Mouse (Mus musculus) NIH3T3 (cell line): ENCODE data around the gene Ogdh.
A peak's percentile ranks its signal among the peaks of the same experiment; 100 is the strongest.

ENCODE experiments used
- DNase-seq: peaks from one replicate; pipeline ENCODE4 v3.0.0-alpha.2; 2012; ENCODE audit warnings: low read depth

The Ogdh gene

DNA sequence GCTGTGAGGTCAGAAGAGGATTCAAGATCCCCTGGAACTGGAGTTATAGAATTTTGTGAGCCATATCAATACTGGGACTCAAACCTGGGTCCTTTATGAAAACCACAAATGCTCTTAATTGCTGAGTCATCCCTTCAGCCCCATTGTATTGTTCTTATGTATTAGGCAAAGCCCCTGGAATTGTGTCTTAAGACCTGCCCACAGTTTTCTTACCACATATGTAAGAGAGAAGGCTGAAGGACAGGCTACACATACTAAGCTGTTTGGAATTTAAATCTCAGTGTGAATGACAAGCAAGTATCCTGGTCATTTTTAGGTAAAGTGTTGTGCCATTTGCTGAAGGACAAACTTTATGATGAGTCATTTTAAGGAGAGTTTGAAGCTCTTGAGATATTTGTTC is 4.6 kb downstream of the Ogdh start:
- DNase-seq = no peak

DNA sequence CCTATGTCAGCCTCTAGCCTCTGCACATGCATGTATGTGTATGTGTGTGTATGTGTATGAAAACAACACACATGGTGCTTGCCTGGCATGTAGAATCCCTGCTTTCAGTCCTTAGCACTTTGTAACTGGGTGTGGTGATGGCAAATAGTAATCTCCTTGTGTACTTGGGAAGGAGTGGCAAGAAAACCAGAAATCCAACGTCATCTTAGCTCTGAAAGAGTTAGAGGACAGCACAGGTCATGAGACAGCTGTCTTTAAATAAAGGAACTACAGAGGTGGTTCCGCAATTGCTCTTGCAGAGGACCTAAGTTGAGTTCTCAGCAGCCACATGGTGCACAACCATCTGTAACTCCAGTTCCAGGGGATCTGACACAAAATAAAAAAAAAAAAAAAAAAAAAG is 8.0 kb downstream of the Ogdh start:
- DNase-seq = no peak

DNA sequence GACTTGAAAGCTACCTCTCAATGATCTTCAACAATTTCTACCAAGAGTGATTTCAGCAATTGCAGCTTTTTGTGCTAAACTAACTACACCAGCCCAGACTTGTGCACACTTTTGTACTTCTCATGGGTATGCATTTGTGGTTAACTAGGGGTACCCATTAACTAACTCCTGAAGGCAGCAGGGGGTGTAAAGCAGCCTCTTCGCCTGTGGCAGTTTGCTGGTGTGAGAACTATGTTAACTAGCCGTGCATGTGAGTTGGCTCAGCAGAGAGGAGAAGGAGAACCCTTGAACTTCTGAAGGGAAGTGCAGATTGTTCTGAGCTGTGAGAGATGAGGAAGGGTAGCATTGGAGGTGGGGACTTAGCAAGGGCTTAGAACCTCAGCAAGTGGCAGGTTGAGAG is 11.4 kb downstream of the Ogdh start:
- DNase-seq = no peak

DNA sequence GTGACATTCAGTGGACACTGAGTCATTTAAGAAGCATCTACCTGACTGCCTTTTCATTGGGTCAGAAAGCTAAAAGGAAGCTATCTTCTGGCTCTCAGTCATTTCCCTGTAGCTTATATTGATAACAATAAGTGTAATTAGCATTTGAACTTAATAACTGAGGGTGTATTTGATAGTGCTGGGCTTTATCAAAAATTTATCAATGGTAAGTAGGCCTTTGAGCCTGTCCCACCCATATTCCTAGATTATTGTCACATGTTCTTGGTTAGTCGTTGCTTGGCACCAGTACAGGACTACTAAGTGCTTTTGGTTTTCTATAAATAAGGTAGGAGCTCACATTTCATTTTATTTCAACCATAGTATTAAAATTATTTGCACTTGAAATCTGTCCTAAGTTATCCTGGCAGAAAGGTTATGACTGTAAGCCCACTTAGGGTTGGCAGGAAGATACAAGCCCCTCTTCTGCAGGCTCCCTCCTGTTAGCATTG is 14.6 kb downstream of the Ogdh start:
- peak; percentile 84 for DNase-seq

DNA sequence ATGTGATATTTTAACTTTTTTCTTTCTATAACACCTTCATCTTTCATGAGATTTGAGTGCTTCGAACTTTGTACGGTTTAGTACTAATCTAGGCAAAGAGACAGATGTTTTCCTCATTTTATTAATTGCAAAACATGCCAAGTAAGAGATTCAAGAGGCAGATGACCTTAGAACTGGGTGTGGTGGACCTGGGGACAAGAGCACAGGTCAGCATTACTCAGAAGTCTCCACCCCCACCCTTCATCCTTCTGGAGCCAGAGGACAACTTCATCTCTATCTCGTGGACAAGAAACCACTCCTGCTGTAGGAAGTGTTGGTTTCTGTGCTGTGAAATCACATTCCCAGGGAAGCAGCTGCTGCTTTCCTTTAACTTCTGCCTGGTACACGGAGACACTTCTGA is 16.7 kb downstream of the Ogdh start:
- no peak for DNase-seq

- DNase-seq = no peak
These were observed 22.5 kb downstream of the Ogdh start for GRCm38 (mm10) chr11:6313874-6314406.

GRCm38 (mm10) chr11:6316821-6317220 is 25.4 kb downstream of the Ogdh start:
- no peak for DNase-seq

DNA sequence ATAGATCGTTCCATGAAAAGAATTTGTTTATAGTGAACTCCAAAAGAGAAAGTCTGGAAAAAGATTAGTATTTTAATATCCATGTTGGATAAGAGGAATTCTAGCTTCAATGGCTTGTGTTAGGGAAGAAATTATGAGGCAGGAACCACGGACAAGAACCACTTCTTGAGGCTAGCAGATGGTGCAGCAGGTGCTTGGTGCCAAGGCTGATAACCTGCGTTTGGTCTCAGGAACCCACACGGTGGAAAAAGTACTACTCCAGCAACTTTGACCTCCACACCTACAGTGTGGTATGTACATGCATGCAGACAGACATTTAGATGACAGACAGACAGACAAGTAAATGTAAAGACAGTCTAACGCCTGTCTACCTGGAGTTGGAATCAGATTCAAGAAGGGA is 27.1 kb downstream of the Ogdh start:
- DNase-seq = no peak

DNA sequence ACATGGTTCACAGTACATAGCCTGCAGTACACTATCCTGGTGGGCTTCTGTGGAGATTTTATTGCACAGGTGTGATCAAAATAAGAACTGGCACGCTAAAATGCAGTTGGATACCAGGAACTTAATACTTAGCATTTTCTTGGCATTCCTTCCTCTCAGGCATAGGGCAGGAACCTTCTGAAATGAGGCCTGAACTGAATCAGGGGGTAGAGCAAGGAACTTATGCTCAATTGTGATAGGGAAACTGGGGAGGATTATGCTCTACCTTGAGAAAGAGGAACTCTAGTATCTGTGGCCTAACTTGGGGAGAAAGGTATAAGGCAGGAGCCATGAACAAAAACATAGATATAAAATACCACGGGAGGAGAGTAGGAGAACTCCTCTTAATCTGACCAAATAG is 27.9 kb downstream of the Ogdh start:
- no peak for DNase-seq

DNA sequence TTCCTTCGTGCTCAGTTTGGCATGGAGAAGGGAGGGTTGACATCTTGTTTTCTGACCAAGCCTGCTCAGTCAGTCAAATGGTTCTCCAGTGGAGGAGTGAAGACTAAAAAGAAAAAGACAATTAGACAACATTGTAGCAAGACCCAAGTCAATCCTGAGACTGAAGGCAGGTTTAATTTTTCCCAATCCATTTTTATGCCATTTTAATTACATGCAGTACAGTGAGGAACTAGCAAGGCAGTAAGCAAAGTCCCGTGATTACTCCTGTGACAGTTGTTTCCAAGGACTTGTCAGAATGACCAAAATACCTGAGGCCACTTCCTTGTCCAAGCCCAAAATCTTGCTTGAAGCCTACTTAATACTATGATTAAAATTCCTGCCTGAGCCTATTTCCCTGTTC is 30.7 kb downstream of the Ogdh start:
- no peak for DNase-seq

- DNase-seq = no peak
These were observed 31.9 kb downstream of the Ogdh start for GRCm38 (mm10) chr11:6323348-6323747.

- no peak for DNase-seq
These were observed 39.8 kb downstream of the Ogdh start for GRCm38 (mm10) chr11:6331256-6331655.

- no peak for DNase-seq
These were observed 41.2 kb downstream of the Ogdh start for GRCm38 (mm10) chr11:6332606-6333005.

DNA sequence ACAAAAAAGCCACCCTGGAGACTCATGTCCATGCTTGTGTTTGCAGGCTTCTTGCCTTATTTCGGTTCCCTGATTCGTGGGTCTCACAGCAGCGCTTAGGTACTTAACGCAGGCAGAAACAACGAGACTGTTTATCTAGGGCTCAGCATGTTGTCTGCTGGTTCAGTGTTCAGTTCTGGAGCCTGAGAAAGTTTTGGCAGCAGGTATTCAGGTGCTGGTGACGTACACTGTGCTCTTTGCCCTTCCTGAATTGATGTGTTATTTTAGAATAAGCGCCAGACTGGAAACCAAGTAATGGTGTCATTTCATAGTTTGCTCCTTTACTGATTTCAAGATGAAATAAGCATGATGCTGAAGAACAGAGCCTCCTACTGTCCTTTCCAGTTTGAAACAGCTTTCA is 42.0 kb downstream of the Ogdh start:
- no peak for DNase-seq

GRCm38 (mm10) chr11:6335321-6335720 is 43.9 kb downstream of the Ogdh start:
- DNase-seq = no peak

DNA sequence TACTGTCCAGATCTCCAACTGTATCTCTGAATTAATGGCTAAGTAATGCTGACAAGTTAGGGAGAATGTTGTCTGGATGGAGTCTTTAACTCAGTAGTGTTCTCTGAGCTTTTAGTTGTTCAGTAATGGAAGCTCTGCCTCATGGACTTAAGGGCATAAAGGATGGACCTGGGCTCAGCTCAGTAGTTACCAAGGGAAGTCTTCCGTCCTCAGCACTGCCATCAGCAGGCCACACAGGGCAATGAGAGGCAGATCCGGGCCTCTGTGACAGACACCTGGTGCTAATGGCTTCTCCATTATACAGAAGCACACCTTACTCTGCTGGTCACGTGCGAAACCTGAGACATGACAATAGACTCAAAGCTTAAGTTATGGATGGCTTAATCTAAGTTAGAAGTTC is 45.3 kb downstream of the Ogdh start:
- no peak for DNase-seq

- DNase-seq = no peak
These were observed 54.5 kb downstream of the Ogdh start for GRCm38 (mm10) chr11:6345956-6346355.

GRCm38 (mm10) chr11:6346966-6347365 is 55.5 kb downstream of the Ogdh start:
- no peak for DNase-seq

DNA sequence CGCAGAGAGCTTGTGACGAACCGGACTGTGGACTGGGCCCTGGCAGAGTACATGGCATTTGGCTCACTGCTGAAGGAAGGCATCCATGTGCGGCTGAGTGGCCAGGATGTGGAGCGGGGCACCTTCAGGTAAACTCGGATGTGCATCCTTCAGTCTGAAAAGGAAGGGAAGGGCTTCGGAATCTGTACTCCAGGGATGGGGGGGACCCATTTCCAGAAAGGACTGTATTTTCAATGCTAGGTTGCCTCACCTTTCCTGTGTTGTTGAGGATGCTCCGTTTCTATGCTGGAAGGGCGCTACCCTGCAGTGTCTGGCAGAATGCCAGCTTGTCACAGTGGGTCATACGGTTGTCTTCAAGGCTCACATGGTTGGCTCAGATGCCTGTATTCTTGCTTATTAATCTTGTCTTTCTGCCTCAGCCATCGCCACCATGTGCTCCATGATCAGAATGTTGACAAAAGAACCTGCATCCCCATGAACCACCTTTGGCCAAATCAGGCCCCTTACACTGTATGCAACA is 57.3 kb downstream of the Ogdh start:
- DNase-seq = no peak

DNA sequence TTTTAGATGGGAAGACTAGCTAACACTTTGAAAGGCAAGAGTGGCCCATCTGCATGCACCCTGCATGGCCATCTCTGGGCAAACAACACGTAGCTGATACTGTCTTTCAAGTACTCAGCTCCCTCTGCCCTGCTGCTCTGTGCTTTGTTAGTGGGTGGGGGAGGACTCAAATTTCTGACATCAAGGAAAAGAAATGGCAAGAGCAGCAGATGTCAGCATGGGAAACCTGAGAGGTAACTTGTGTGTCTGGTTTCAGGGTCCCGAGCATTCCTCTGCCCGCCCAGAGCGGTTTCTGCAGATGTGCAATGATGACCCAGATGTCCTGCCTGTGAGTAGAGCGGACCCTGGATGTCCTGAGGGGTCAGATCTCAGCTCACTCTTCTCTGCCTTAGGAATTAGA is 58.2 kb downstream of the Ogdh start:
- no peak for DNase-seq

DNA sequence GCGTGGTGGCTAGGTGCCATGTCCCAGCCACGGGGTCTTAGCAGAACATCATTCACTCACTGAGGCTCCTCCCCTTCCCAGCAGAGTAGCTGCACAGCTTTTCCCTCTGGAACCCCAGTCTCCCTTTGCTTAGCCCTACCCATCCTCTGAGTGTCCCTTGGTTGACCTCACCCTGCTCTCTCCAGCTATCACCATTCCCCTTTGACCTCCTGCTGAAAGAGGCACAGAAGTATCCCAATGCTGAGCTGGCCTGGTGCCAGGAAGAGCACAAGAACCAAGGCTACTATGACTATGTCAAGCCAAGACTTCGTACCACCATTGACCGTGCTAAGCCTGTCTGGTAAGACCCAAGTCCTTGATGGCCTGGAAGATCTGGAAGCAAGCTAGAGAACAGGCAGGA is 63.7 kb downstream of the Ogdh start:
- DNase-seq = no peak

DNA sequence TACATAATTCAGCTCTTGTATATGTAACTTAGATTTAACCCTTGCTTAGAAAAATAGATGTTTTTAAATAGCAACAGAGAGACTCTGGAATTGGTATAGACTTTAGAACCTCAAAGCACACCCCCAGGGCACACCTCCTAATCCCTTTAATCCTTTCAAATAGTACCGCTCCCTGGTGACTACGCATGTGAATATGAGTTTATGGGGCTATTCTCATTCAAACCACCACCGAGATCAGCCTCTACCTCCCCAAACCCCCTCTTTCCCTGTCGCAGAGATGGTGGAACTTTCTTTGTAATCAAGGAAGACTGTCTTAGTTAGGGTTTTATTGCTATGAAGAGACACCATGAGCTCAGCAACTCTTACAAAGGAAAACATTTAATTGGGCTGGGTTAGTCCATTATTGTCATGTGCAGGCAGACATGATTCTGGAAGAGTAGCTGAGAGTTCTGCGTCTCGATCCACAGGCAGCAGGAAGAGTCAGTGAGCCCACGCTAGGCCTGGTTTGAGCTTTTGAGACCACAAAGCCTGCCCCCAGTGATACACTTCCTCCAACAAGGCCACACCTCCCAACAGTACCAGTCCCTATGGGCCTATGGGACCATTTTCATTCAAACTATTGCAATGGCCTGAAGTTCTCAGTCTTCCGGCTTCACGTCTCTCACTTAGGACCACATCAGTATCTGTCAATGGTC is 73.3 kb downstream of the Ogdh start:
- no peak for DNase-seq

- peak; percentile 86 for DNase-seq
These were observed 74.5 kb downstream of the Ogdh start for GRCm38 (mm10) chr11:6365885-6366284.

DNA sequence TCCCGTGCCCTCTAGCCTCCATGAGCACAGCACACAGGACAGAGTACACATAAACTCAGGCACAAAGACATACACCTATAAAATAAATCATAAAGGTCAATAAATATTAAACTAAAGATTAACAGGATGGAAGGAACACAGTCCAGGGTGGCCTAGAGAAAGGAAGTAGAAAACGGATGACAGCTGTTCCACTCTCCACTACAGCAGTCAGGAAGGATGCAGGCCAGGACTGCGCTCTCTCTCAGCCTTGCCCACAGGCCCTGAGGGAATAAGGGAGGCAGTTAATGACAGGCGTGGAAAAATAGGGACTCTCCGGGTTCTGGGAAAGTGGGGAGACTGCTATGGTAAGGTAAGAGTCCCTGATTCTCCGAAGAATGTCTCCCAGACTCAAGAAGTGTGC is 75.0 kb downstream of the Ogdh start:
- DNase-seq = no peak
